ENCODE assay signal across 20 mouse cellular contexts in genomic region chr6:49048395-49048794, GRCm38 (mm10). TPM values are rescaled to one million over a fixed set of nuclear protein-coding genes. Genes with fewer than 3 reads are reported as not detected.
DNase-seq lines count a peak whose midpoint lies in the region; ATAC-seq and TF ChIP-seq lines count a peak whose summit lies in the region.
"Had no signal": no experiment of that assay in that cellular context is flagged by ENCODE, and none has a peak within 500 bp of the region (broad histone marks: within the 10 kb centered on the region; RNA-seq: fewer than 3 reads in every experiment).

No protein-coding gene starts in this region.

- no peaks in the 10 kb centered on the region for H3K79me2 ChIP-seq in CH12.LX (replicated peaks; ENCODE audit: control insufficient read depth, extremely low read depth, insufficient read depth, poor library complexity, severe bottlenecking)

- DNase-seq in heart, adult 11 months, result peak; percentile 72
- no peak for DNase-seq in CH12.LX (ENCODE audit: extremely low read depth)
- DNase-seq: adrenal gland, adult 2 months; adrenal gland, adult 8-10 months; adrenal gland, postnatal 10 days; adrenal gland, postnatal 14 days; adrenal gland, postnatal 25 days; adrenal gland, postnatal 36 days; B cell, adult 2 months; cerebellum, adult 11 months; cerebellum, adult 11-12 months; cerebellum, adult 18-20 months; cerebellum, adult 2 months had no signal

- no peaks in the 10 kb centered on the region for H3K4me1 ChIP-seq in heart, embryonic 11.5 days (ENCODE audit: control insufficient read depth, insufficient read depth, low read length)
- H3K4me1 ChIP-seq in CH12.LX (ENCODE audit: control insufficient read depth in 1 of 2, insufficient read depth in 2 of 2), result peaks cover 15 to 22% of the 10 kb centered on the region in 2 experiments
- H3K4me1 ChIP-seq in kidney, embryonic 15.5 days, result no peaks in the 10 kb centered on the region

- no peak for TF ChIP-seq RAD21 in CH12.LX (IDR thresholded peaks at IDR 0.05; ENCODE audit: low read depth, low read length)

- in situ Hi-C loops in CH12.LX (cut with MboI; ENCODE audit: low pct_ligation_motif_present, low pct_unique_long_range_greater_than_20kb, low sequenced_read_pairs), result no loop called here

- H3K4me2 ChIP-seq in heart, embryonic 11.5 days, result no peak overlapping the region
- peak overlapping the region; percentile 54; the same call in 1 of the 2 replicates for H3K4me2 ChIP-seq in CH12.LX (ENCODE audit: insufficient read depth, low read depth, poor library complexity, severe bottlenecking)
- H3K4me2 ChIP-seq in kidney, embryonic 15.5 days, result no peak overlapping the region

- ATAC-seq in heart, embryonic 11.5 days (replicated peaks; ENCODE audit: insufficient number of reproducible peaks, low FRiP score, low TSS enrichment), result no peak
- ATAC-seq in kidney, embryonic 15.5 days (replicated peaks; ENCODE audit: low FRiP score), result no peak
- ATAC-seq: activated CD4-positive, CD25-positive, alpha-beta regulatory T cell, adult 4 months; CD4-positive, CD25-positive, alpha-beta regulatory T cell, adult 4 months; Patski had no signal

- dilution Hi-C loops in CH12.LX (cut with MboI; ENCODE audit: extremely low pct_ligation_motif_present, extremely low pct_unique_long_range_greater_than_20kb, low sequenced_read_pairs), result no loop called here

- no peaks in the 10 kb centered on the region for H3K27me3 ChIP-seq in heart, embryonic 11.5 days (ENCODE audit: control insufficient read depth, insufficient read depth, low read length)
- H3K27me3 ChIP-seq in CH12.LX (replicated peaks), result no peaks in the 10 kb centered on the region
- no peaks in the 10 kb centered on the region for H3K27me3 ChIP-seq in kidney, embryonic 15.5 days
- H3K27me3 ChIP-seq: Patski had no signal

- H3K9ac ChIP-seq in heart, embryonic 11.5 days (ENCODE audit: low read depth, low read length), result no peak overlapping the region
- H3K9ac ChIP-seq in CH12.LX (ENCODE audit: insufficient read depth, low read depth), result no peak overlapping the region
- H3K9ac ChIP-seq in kidney, embryonic 15.5 days, result no peak overlapping the region

- TF ChIP-seq EP300 in CH12.LX (IDR thresholded peaks at IDR 0.05; ENCODE audit: low read length), result peak; percentile 72

- TF ChIP-seq CTCF in CH12.LX (conservative IDR thresholded peaks at IDR 0.05 in 1 of 2, IDR thresholded peaks at IDR 0.05 in 1 of 2; ENCODE audit: low read depth in 2 of 2, low read length in 2 of 2), result no peak

- WGBS in heart, embryonic 11.5 days (ENCODE audit: insufficient replicate concordance), result 81% methylated on average over 10 of the region's 10 CpGs
- WGBS in kidney, embryonic 15.5 days, result 90% methylated on average over 10 of the region's 10 CpGs

- no peak overlapping the region for H3K4me3 ChIP-seq in heart, embryonic 11.5 days (ENCODE audit: low read depth, low read length)
- H3K4me3 ChIP-seq in CH12.LX (replicated peaks in 1 of 3; ENCODE audit: low read depth in 2 of 3, low read length in 2 of 3, poor library complexity in 1 of 3), result no peak overlapping the region
- no peak overlapping the region for H3K4me3 ChIP-seq in kidney, embryonic 15.5 days (replicated peaks)

- H3K36me3 ChIP-seq in heart, embryonic 11.5 days (ENCODE audit: control insufficient read depth, insufficient read depth, low read length), result no peaks in the 10 kb centered on the region
- H3K36me3 ChIP-seq in CH12.LX (replicated peaks in 1 of 2; ENCODE audit: control insufficient read depth in 1 of 2, insufficient read depth in 1 of 2, low read length in 1 of 2), result no peaks in the 10 kb centered on the region
- H3K36me3 ChIP-seq in kidney, embryonic 15.5 days, result no peaks in the 10 kb centered on the region
- H3K36me3 ChIP-seq: G1E had no signal

- H3K27ac ChIP-seq in heart, embryonic 11.5 days (ENCODE audit: low read depth, low read length), result no peak overlapping the region
- H3K27ac ChIP-seq in CH12.LX (ENCODE audit: insufficient read depth, low read depth), result no peak overlapping the region
- H3K27ac ChIP-seq in kidney, embryonic 15.5 days, result no peak overlapping the region

- H3K9me3 ChIP-seq in heart, embryonic 11.5 days (replicated peaks; ENCODE audit: control insufficient read depth, low read length), result no peaks in the 10 kb centered on the region
- no peaks in the 10 kb centered on the region for H3K9me3 ChIP-seq in CH12.LX (replicated peaks; ENCODE audit: low read length)
- no peaks in the 10 kb centered on the region for H3K9me3 ChIP-seq in kidney, embryonic 15.5 days (replicated peaks)
- H3K9me3 ChIP-seq: G1E had no signal

- no peak for TF ChIP-seq POLR2A in CH12.LX (IDR thresholded peaks at IDR 0.05; ENCODE audit: low read depth, low read length)

TF ChIP-seq in CH12.LX, 34 proteins besides CTCF, POLR2A, EP300 and RAD21:
- TF ChIP-seq BHLHE40 (IDR thresholded peaks at IDR 0.05; ENCODE audit: low read depth, low read length) (peak; percentile 84), GABPA (IDR thresholded peaks at IDR 0.05; ENCODE audit: insufficient replicate concordance, low read depth, low read length) (no peak), NRF1 (IDR thresholded peaks at IDR 0.05; ENCODE audit: low read depth, low read length) (0 out of 2 replicates have a peak, but pooled peaks have one; percentile 47), MYC (IDR thresholded peaks at IDR 0.05; ENCODE audit: low read depth, low read length) (0 out of 2 replicates have a peak, but pooled peaks have one; percentile 19), TBP (conservative IDR thresholded peaks at IDR 0.05; ENCODE audit: low read depth, low read length) (0 out of 2 replicates have a peak, but pooled peaks have one; percentile 45), SMC3 (IDR thresholded peaks at IDR 0.05; ENCODE audit: low read depth, low read length) (no peak), TCF12 (IDR thresholded peaks at IDR 0.05; ENCODE audit: low read depth, low read length) (peak; percentile 56), MAX (IDR thresholded peaks at IDR 0.05; ENCODE audit: low read length) (0 out of 2 replicates have a peak, but pooled peaks have one; percentile 35), RCOR1 (conservative IDR thresholded peaks at IDR 0.05; ENCODE audit: low read depth, low read length) (0 out of 2 replicates have a peak, but pooled peaks have one; percentile 47)

RNA-seq across cellular contexts. Expression of gene Gpnmb, which starts 12.0 kb away (rescaled TPM):
- polyA plus RNA-seq in heart, embryonic 11.5 days (2014; fragmentation: Nextera tagmentation; extraction: Ambion mirVana), result 0.09 and 0.62 TPM in 2 replicates
- 0.08 TPM in 1 of 2 replicates, not detected in the other for total RNA-seq in CH12.LX (2012; rRNA removed)
- not detected in 2 replicates for total RNA-seq in CH12.LX (2014; rRNA removed)
- 0.24 TPM in 1 of 2 replicates, not detected in the other for polyA plus RNA-seq in CH12.LX (2012; ENCODE audit: insufficient read length, low read depth)
- 0.38 and 1.1 TPM in 2 replicates for polyA plus RNA-seq in kidney, embryonic 15.5 days (2015; fragmentation: Nextera tagmentation; extraction: Ambion mirVana)
- total RNA-seq: MEL had no signal

RNA-seq across cellular contexts. Expression of gene Malsu1, which starts 25.2 kb away (rescaled TPM):
- 52.3 and 54.5 TPM in 2 replicates for polyA plus RNA-seq in heart, embryonic 11.5 days (2014; fragmentation: Nextera tagmentation; extraction: Ambion mirVana)
- total RNA-seq in CH12.LX (2012; rRNA removed) (35.4 and 39.0 TPM in 2 replicates), CH12.LX (2014; rRNA removed) (57.1 and 59.6 TPM in 2 replicates)
- 73.5 and 78.7 TPM in 2 replicates for polyA plus RNA-seq in CH12.LX (2012; ENCODE audit: insufficient read length, low read depth)
- polyA plus RNA-seq in kidney, embryonic 15.5 days (2015; fragmentation: Nextera tagmentation; extraction: Ambion mirVana), result 77.6 and 79.6 TPM in 2 replicates
